Mouse (Mus musculus) kidney, adult 2 months (tissue): ENCODE measurements around the gene Ccndbp1. TPM values are rescaled to one million over a fixed set of nuclear protein-coding genes. Genes with fewer than 3 reads are reported as not detected.

ENCODE experiments used
- DNase-seq: peaks from one replicate; pipeline ENCODE4 v3.0.0; 2021
- H3K27ac ChIP-seq: fragments of 200-500 bp; 2 replicates; pipeline ENCODE4 v1.5.1; 2012; ENCODE audit warnings: low read depth, low read length, control low read depth, inconsistent platforms; ENCODE audit not compliant: insufficient read depth
- H3K27me3 ChIP-seq: fragments of 200-500 bp; replicated peaks from 2 replicates; pipeline ENCODE4 v1.6.1; 2012; ENCODE audit warnings: mild to moderate bottlenecking, moderate library complexity, low read length, inconsistent platforms; ENCODE audit not compliant: control insufficient read depth, insufficient read depth
- H3K36me3 ChIP-seq: fragments of 200-500 bp; 2 replicates; pipeline ENCODE4 v1.6.1; 2012; ENCODE audit warnings: mild to moderate bottlenecking, moderate library complexity, low read length, inconsistent platforms; ENCODE audit not compliant: control insufficient read depth, insufficient read depth
- H3K4me1 ChIP-seq: fragments of 200-500 bp; 2 replicates; pipeline ENCODE4 v1.6.1; 2011; ENCODE audit warnings: low read length; ENCODE audit not compliant: control insufficient read depth, insufficient read depth
- H3K4me3 ChIP-seq: fragments of 200-500 bp; 2 replicates; pipeline ENCODE4 v1.5.1; 2011; ENCODE audit warnings: mild to moderate bottlenecking, low read depth, low read length, control low read depth; ENCODE audit not compliant: insufficient read depth
- CTCF ChIP-seq: fragments of 200-500 bp; conservative IDR thresholded peaks from 2 replicates; pipeline ENCODE4 v1.5.1; 2011; ENCODE audit warnings: low read depth, mild to moderate bottlenecking, control low read depth, low read length, moderate library complexity, mixed read lengths; ENCODE audit not compliant: insufficient read depth, insufficient read length
- POLR2A ChIP-seq: fragments of 200-500 bp; IDR thresholded peaks from one replicate; pipeline ENCODE4 v1.6.1; 2011; ENCODE audit warnings: low read depth, low read length, control low read depth
- WGBS: fragments of 180-500 bp; shearing (Covaris S2); methylation state at CpG from one replicate; pipeline ENCODE4 v1.1.7; 2018; 5-methylcytosine and 5-hydroxymethylcytosine counted together
- polyA plus RNA-seq: library from polyadenylated mRNA; depleted of rRNA; stranded (reverse); fragments of >200 nt; gene quantifications from 2 replicates; pipeline ENCODE4 v1.2.3, GENCODE M21; 2012; rRNA removed

Gene Ccndbp1
- 34.5 and 40.7 TPM in 2 replicates for polyA plus RNA-seq

DNA sequence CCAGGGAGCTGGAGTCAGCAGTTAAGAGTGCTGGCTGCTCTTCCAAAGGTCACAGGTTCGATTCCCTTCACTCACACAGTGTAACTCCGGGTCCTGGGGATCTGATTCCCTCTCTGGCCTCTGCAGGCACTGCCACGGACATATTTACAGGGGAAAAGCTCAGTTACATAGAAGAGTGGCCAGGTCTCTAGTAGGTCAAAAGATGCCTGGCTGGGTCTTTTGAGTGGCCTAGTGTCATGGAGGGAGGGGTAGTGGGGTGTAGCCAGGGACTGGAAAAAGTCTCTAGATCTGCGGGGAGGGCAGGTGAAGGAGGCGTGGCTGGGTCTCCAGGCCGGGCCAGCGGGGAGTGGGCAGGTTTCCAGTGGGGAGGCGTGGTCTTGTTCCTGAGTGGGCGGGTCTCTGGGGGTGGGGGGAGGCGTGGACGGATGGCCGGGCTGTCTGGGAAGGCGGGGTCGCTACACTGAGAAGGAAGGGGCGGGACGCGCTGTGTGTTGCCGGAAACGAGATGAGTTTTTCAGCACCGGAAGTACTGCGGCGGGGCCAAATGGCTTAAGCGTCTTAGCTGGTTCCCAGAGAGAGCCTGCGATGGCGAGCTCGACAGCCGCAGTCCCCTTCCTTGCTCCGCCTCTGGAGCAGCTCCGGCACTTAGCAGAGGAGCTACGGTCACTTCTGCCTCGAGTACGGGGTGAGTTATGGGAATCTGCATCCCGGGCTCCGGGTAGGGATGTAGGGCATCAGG lies at the start of gene Ccndbp1:
Gene Ccndbp1, plus strand, starts transcription at position 479 of the 739 bp plus-strand sequence.
- WGBS, result 1% methylated on average over 34 of the region's 34 CpGs
- Histone ChIP-seq H3K27me3 (no peaks in the 10 kb centered on the region), H3K27ac (no peak within 1 kb of the TSS), H3K36me3 (no peaks in the 10 kb centered on the region), H3K4me1 (peaks cover 3% of the 10 kb centered on the region; the same call in 1 of the 2 replicates), H3K4me3 (peak within 1 kb of the TSS; percentile 87)
- TF ChIP-seq POLR2A, result no peak
- no peak for TF ChIP-seq CTCF
- DNase-seq, result peak; percentile 97

GRCm38 (mm10) chr2:120959363-120959762 lies 48.8 kb upstream of the Ccndbp1 start:
- 89% methylated on average over 2 of the region's 2 CpGs for WGBS

GRCm38 (mm10) chr2:120959827-120960226 lies 48.4 kb upstream of the Ccndbp1 start:
- Histone ChIP-seq H3K27me3 (no peaks in the 10 kb centered on the region), H3K4me1 (no peaks in the 10 kb centered on the region), H3K27ac (no peak overlapping the region), H3K4me3 (no peak overlapping the region), H3K36me3 (peaks cover 5% of the 10 kb centered on the region)
- WGBS, result 95% methylated on average over 5 of the region's 5 CpGs
- TF ChIP-seq CTCF (no peak), POLR2A (no peak)
- DNase-seq, result no peak

More at GRCm38 (mm10) chr2:120959363-120959762, 48.8 kb upstream of the Ccndbp1 start:
- Histone ChIP-seq H3K36me3 (peaks cover 5% of the 10 kb centered on the region), H3K27me3 (no peaks in the 10 kb centered on the region), H3K27ac (no peak overlapping the region), H3K4me3 (no peak overlapping the region), H3K4me1 (no peaks in the 10 kb centered on the region)
- no peak for DNase-seq
- TF ChIP-seq POLR2A (no peak), CTCF (no peak)

DNA sequence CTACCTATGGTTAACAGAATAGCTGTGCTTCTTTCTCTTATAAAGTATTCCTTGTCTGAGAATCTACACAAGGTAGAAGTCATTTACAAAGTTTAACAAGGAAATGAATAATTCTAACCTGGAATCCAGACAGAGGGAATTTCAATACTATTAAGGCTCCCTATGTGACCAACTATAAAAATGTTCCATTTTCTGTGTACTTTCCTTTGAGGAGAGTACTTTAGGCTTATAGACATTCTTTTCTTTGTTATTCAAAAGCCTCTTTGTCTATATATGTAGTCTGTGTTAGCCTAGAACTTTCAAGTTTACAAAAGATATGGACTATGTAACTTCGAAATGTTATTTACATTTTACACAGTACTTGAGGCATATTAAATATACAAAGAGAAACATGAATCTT lies 47.9 kb upstream of the Ccndbp1 start:
- Histone ChIP-seq H3K27me3 (no peaks in the 10 kb centered on the region), H3K27ac (no peak overlapping the region), H3K36me3 (peaks cover 5% of the 10 kb centered on the region), H3K4me3 (no peak overlapping the region), H3K4me1 (no peaks in the 10 kb centered on the region)
- DNase-seq, result no peak
- no peak for TF ChIP-seq POLR2A
- TF ChIP-seq CTCF, result no peak
- WGBS, result 93% methylated on average over 1 of the region's 1 CpGs

- WGBS, result 88% methylated on average over 7 of the region's 7 CpGs
- DNase-seq, result no peak
- Histone ChIP-seq H3K27ac (no peak overlapping the region), H3K4me1 (peaks cover 2% of the 10 kb centered on the region; the same call in 1 of the 2 replicates), H3K27me3 (no peaks in the 10 kb centered on the region), H3K36me3 (peaks cover 5% of the 10 kb centered on the region), H3K4me3 (no peak overlapping the region)
- TF ChIP-seq POLR2A, result no peak
These were observed 45.1 kb upstream of the Ccndbp1 start for GRCm38 (mm10) chr2:120963110-120963509.

DNA sequence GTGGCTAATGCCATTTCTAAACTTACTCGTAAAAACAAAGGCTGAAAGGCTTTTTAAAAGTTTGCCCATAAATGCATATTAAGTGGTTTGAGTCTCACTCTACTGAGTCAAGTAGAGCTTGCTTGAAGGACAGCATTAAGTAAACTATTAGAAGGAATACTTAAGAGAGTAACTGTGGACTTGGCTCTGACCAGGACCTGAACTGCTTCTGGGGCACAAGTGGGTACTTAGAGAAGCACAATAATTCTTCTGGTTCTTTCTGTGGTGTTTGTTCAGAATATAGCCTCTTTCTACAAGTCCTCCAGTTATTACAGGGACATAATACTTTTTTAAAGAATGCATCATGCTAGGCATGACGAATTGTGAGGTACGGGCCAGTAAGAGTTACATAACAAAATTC lies 42.7 kb upstream of the Ccndbp1 start:
- Histone ChIP-seq H3K4me1 (peaks cover 4% of the 10 kb centered on the region; the same call in 1 of the 2 replicates), H3K4me3 (no peak overlapping the region), H3K27ac (no peak overlapping the region), H3K36me3 (no peaks in the 10 kb centered on the region; the same call in 1 of the 2 replicates), H3K27me3 (no peaks in the 10 kb centered on the region)
- 72% methylated on average over 3 of the region's 3 CpGs for whole genome bisulfite sequencing
- TF ChIP-seq POLR2A (no peak), CTCF (no peak)
- DNase-seq, result peak; percentile 13

GRCm38 (mm10) chr2:120970045-120970539 lies 38.1 kb upstream of the Ccndbp1 start:
- H3K36me3 ChIP-seq, result no peaks in the 10 kb centered on the region
- no peak for DNase-seq
- no peaks in the 10 kb centered on the region for H3K27me3 ChIP-seq
- peak overlapping the region; percentile 90 for H3K4me3 ChIP-seq
- H3K27ac ChIP-seq, result peak overlapping the region; percentile 20
- under 1% methylated on average over 23 of the region's 23 CpGs for WGBS
- H3K4me1 ChIP-seq, result peaks cover 4% of the 10 kb centered on the region; the same call in 1 of the 2 replicates
- TF ChIP-seq POLR2A (no peak), CTCF (no peak)
